Mouse (Mus musculus): ENCODE data around the gene Washc4.

Washc4 gene

GRCm38 (mm10) chr10:83594526-83594925, 51.0 kb downstream of the Washc4 start:
- no peak for DNase-seq (ENCODE audit: low read depth, low spot score)

GRCm38 (mm10) chr10:83600650-83601049, 57.1 kb downstream of the Washc4 start:
- no peak for DNase-seq (ENCODE audit: low read depth, low spot score)

DNA sequence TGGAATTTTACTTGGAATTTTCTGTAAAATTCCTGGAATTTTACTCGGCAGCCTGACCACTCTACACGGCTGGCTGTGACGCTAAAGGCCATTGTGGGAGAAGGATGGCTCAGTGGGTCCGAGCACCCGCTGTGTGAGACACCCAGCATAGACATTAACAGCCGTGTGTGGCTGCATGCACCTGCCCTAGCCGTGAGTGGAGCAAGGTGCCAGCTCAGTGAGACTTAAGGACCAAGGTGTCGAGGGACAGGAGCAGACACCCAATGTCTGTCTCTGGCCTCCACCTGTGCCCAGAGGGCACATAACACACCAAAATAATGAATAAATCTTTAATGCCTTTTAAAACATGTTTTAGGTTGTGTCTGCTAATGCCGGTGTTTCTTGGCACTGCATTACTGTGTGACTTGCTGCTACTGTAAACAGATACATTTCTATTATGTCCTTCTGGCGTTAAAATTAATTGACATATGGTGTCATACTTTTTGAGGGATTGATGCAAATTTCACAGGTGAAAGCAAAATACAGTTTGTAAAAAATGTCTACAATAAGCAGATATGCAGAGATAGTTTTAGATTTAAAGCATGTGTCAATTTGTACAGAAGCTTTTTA, 60.5 kb downstream of the Washc4 start:
- DNase-seq (ENCODE audit: low read depth, low spot score) = no peak

DNA sequence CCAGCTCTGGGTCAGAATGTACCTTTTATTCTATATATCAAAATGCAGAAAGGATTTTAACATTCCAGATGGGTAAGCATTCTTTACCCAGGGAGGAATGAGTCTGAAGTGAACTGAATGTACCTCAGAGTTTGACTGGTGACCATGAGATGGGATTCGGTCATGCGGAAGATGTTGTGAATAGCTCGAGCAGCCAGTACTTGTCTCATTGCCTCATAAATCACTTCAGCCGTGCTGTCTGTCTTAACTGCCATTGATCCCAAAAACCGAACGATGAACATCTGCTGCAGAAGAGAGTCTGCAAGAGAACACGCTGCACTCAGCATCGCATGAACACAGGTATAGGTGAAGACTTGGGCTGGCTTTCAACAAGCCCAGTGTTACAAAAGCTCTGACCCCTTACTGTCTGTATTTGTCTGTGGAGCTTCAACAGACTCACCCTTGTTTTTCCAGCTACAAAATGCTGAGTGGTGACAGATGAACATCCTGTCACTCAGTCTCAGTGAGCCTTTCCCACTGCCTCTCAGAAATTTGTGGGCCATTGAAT, 62.2 kb downstream of the Washc4 start:
- no peak for DNase-seq (ENCODE audit: low read depth, low spot score)

- no peak for DNase-seq (ENCODE audit: low read depth, low spot score)
These were observed 63.6 kb downstream of the Washc4 start for GRCm38 (mm10) chr10:83607111-83607510.

GRCm38 (mm10) chr10:83608596-83608995, 65.0 kb downstream of the Washc4 start:
- no peak for DNase-seq (ENCODE audit: low read depth, low spot score)

- DNase-seq (ENCODE audit: low read depth, low spot score) = no peak
These were observed 67.0 kb downstream of the Washc4 start for GRCm38 (mm10) chr10:83610518-83610917.

GRCm38 (mm10) chr10:83611863-83612262, 68.3 kb downstream of the Washc4 start:
- DNase-seq (ENCODE audit: low read depth, low spot score) = no peak

DNA sequence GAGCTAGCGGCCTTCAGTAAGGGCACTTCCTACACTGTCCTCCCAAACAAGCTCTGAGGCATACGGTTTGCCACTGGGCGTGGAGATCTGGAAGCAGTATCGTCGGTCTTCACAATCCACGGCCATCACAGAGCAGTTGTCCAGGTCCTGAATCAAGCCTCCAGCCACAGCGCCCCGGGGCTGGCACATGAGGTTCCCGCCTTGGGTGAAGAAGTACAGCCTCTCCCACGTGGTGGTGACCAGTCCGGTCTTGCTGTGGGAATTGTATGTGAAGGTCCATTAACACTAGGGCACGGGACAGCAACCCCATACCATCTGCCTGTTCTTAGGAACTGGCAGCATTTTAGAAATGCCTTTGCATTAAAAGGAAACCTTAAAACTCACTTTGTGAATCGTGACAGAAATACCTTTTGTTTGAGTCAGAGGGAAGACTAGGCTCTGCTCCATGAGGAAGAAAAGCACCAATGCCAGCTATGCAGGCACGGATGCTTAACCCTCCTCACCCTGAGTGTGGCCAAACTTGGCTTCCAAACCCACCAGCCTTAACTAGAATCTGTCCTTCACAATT, 69.2 kb downstream of the Washc4 start:
- DNase-seq (ENCODE audit: low read depth, low spot score) = no peak

- peak; percentile 15 for DNase-seq (ENCODE audit: low read depth, low spot score)
These were observed 73.8 kb downstream of the Washc4 start for GRCm38 (mm10) chr10:83617366-83617765.

- DNase-seq (ENCODE audit: low read depth, low spot score) = no peak
These were observed 75.4 kb downstream of the Washc4 start for GRCm38 (mm10) chr10:83618819-83619440.

GRCm38 (mm10) chr10:83620350-83621055, 77.0 kb downstream of the Washc4 start:
- no peak for DNase-seq (ENCODE audit: low read depth, low spot score)

DNA sequence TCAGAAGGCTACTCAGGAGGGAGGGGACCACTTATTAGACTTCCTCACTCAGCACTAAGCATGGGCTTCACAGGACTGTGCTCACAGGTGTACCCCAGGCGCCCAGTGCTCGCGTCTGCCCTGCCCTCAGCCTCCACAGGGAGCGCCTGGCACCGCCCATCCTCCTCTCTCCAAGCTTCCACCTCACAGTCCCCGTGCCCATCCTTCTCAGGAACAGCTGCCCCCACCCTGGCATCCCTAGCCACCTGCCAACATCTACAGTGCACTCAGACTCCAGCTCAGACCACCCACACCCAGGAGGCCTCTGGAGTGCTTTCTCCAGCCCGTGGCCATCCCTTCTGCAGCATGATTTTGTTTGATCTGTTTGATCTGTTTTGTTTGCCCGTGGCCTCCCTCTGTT, 80.5 kb downstream of the Washc4 start:
- no peak for DNase-seq (ENCODE audit: low read depth, low spot score)

GRCm38 (mm10) chr10:83624841-83625240, 81.3 kb downstream of the Washc4 start:
- DNase-seq (ENCODE audit: low read depth, low spot score) = no peak

- no peak for DNase-seq (ENCODE audit: low read depth, low spot score)
These were observed 83.6 kb downstream of the Washc4 start for GRCm38 (mm10) chr10:83627113-83627687.

DNA sequence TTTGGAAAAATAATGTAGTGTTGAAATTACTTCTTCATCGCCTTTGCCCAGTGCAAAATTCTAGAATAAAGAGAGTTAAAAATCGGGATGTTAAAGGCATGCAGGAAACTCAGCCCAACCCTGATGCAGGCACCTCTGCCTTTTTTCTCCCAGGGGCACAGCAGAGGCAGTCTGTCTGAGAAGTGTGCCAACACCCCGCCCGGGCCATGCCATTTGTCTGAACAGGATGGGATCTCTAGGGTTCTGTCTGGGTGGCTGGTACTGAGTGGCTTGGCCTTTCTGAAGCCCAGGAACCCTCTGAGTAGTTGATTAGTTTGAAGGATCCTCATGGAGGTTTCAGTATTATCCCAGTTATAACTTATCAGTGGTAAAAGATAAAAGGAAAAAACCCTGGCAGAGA, 84.7 kb downstream of the Washc4 start:
- DNase-seq (ENCODE audit: low read depth, low spot score) = no peak

GRCm38 (mm10) chr10:83629190-83629781, 85.7 kb downstream of the Washc4 start:
- DNase-seq (ENCODE audit: low read depth, low spot score) = no peak

DNA sequence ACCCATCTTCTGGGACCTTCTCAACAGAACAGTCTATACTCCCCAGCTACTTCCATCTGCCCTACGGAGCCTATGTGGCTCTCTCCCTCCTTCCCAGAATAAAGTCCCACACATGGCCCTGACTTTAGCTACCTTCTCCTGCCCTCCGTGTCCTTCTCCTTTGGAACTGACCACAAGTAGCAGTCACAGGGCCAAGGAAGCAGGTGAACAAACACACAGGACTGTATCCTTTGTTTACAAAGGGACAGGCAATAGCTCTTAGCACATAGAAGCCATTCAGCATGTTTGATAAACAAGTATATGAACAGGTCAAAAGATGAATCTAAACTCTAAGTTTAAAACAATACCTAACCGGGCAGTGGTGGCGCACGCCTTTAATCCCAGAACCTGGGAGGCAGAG, 86.3 kb downstream of the Washc4 start:
- DNase-seq (ENCODE audit: low read depth, low spot score) = no peak

- no peak for DNase-seq (ENCODE audit: low read depth, low spot score)
These were observed 87.3 kb downstream of the Washc4 start for GRCm38 (mm10) chr10:83630899-83631298.

GRCm38 (mm10) chr10:83631775-83632174, 88.2 kb downstream of the Washc4 start:
- no peak for DNase-seq (ENCODE audit: low read depth, low spot score)

- DNase-seq (ENCODE audit: low read depth, low spot score) = no peak
These were observed 89.3 kb downstream of the Washc4 start for GRCm38 (mm10) chr10:83632806-83633374.

All from CD4-positive helper T cell, adult 2 months (primary cell).